Mouse (Mus musculus) embryonic facial prominence, embryonic 13.5 days (tissue): ENCODE results near the gene Cabcoco1. TPM values are rescaled to one million over a fixed set of nuclear protein-coding genes. Genes with fewer than 3 reads are reported as not detected.

Experiments used
- ATAC-seq: fragments of 200-750 bp; cut with Nextera tagmentation; 2 replicates; pipeline ENCODE4 v1.8.0; 2017; ENCODE audit warnings: low read depth; ENCODE audit not compliant: insufficient number of reproducible peaks, insufficient read depth, low FRiP score, low TSS enrichment
- H3K27ac ChIP-seq: fragments of 300-500 bp; sonication (generic); 2 replicates; pipeline ENCODE4 v1.5.1; 2015; ENCODE audit warnings: moderate library complexity, mild to moderate bottlenecking, inconsistent platforms
- H3K27me3 ChIP-seq: fragments of 300-500 bp; sonication (generic); 2 replicates; pipeline ENCODE4 v1.6.1; 2015; ENCODE audit warnings: mild to moderate bottlenecking, inconsistent platforms
- H3K36me3 ChIP-seq: fragments of 300-500 bp; sonication (generic); 2 replicates; pipeline ENCODE4 v1.6.1; 2015; ENCODE audit warnings: mild to moderate bottlenecking, inconsistent platforms
- H3K4me1 ChIP-seq: fragments of 300-500 bp; sonication (generic); 2 replicates; pipeline ENCODE4 v1.6.1; 2015; ENCODE audit warnings: inconsistent platforms
- H3K4me2 ChIP-seq: fragments of 300-500 bp; sonication (generic); 2 replicates; pipeline ENCODE4 v1.6.1; 2015; ENCODE audit warnings: moderate library complexity, mild to moderate bottlenecking, inconsistent platforms
- H3K4me3 ChIP-seq: fragments of 300-500 bp; sonication (generic); 2 replicates; pipeline ENCODE4 v1.5.1; 2015; ENCODE audit warnings: mild to moderate bottlenecking, inconsistent platforms
- H3K9ac ChIP-seq: fragments of 300-500 bp; sonication (generic); 2 replicates; pipeline ENCODE4 v1.6.1; 2015; ENCODE audit warnings: mild to moderate bottlenecking, inconsistent platforms
- H3K9me3 ChIP-seq: fragments of 300-500 bp; sonication (generic); 2 replicates; pipeline ENCODE4 v1.6.1; 2016; ENCODE audit warnings: inconsistent platforms
- WGBS: fragments of 180-500 bp; shearing (Covaris S2); methylation state at CpG from one replicate; pipeline ENCODE4 v1.1.7; 2015; ENCODE audit warnings: mixed read lengths; 5-methylcytosine and 5-hydroxymethylcytosine counted together
- polyA plus RNA-seq: library from polyadenylated mRNA; unstranded; fragments of >200 nt; fragmentation: Nextera tagmentation; extraction: Ambion mirVana; gene quantifications from 2 replicates; pipeline ENCODE4 v1.2.1, GENCODE M21; 2015

Gene Cabcoco1
- polyA plus RNA-seq, 1 experiment from 2014 or later: 2.1 TPM

DNA sequence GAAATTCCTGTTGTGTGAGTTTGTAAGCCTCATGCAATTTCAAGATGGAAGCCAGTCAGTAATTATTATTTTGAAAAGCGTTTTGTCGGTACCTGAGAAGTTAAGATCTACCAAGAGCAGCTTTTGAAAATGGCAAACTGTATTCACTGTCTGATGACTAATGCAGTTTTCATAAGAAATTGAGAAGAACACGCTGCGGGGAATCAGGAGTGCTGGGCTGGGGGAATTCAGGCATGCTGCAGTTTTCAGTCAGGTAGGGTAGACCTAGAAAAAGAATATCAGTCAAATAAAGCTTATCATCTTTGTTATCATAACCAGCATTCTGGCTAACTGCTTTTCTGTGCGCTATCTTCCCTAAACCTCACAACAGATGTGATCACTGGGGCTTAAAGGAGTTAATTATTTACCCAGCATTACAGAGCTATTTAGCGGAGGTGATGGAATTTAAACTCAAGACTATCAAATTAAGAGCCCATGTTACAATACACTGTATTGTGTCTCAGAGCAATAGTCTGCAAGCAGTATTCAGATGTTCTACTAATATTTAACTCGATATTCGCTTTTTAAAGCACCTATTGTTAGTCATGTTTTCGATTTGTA is 9.1 kb upstream of the Cabcoco1 start:
- H3K36me3 ChIP-seq: no peaks in the 10 kb centered on the region
- no peak overlapping the region for H3K27ac ChIP-seq
- H3K9ac ChIP-seq: no peak overlapping the region
- 78% methylated on average over 9 of the region's 9 CpGs for WGBS
- ATAC-seq: no peak
- no peak overlapping the region for H3K4me3 ChIP-seq
- H3K27me3 ChIP-seq: no peaks in the 10 kb centered on the region
- no peaks in the 10 kb centered on the region for H3K4me1 ChIP-seq
- H3K9me3 ChIP-seq: no peaks in the 10 kb centered on the region
- H3K4me2 ChIP-seq: no peak overlapping the region

DNA sequence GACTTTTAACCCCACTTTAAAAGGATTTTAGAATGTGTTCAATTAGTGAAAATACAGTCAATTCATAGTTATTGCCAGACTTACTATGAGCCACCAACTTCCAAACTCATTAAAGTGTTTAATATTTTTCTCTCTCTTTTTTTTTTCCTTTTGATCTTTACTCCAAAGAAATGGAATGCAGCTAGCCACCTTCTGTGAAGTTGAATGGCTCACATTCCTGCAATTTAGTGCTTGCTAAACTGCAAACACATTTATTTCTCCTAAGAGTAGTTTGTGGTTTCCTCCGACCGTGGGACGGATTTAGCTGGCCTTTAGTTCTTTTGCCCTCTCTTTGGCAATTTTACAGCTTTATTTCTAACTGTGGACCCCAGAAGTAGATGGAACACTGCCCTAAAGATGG is 1.4 kb upstream of the Cabcoco1 start:
- no peaks in the 10 kb centered on the region for H3K27me3 ChIP-seq
- WGBS: 43% methylated on average over 3 of the region's 3 CpGs
- ATAC-seq: no peak
- H3K4me1 ChIP-seq: peaks cover 29% of the 10 kb centered on the region
- H3K9me3 ChIP-seq: no peaks in the 10 kb centered on the region
- H3K27ac ChIP-seq: no peak overlapping the region
- no peak overlapping the region for H3K9ac ChIP-seq
- no peak overlapping the region for H3K4me3 ChIP-seq
- H3K36me3 ChIP-seq: no peaks in the 10 kb centered on the region
- H3K4me2 ChIP-seq: no peak overlapping the region

- Histone ChIP-seq H3K4me2 (peak overlapping the region; percentile 67), H3K9ac (peak overlapping the region; percentile 59), H3K4me3 (peak overlapping the region; percentile 40), H3K9me3 (no peaks in the 10 kb centered on the region), H3K27me3 (no peaks in the 10 kb centered on the region), H3K4me1 (peaks cover 29% of the 10 kb centered on the region), H3K36me3 (no peaks in the 10 kb centered on the region), H3K27ac (no peak overlapping the region)
- WGBS: 40% methylated on average over 7 of the region's 7 CpGs
- no peak for ATAC-seq
Measured at GRCm38 (mm10) chr10:68541943-68542420, 286 bp upstream of the Cabcoco1 start.

DNA sequence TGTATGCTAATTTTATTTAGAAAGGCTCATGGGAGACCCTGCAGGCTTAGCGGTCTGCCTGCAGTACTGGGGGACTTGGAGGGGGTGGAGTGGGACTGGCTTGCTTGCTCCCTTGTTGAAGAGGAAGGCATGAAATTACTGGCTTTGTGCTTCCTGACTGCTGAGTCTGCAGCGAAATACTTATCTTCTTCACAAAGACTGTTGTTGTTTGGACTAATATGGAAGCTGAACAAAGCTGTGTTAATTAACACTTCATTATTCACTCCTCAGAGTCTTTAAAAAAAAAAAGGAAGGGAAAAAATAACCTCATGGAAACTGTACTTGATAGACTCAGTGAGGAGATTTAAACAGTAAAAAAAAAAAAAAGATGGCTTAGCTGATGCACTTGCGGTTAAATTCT is 1.1 kb downstream of the Cabcoco1 start:
- H3K9me3 ChIP-seq: no peaks in the 10 kb centered on the region
- ATAC-seq: no peak
- H3K4me2 ChIP-seq: no peak overlapping the region
- H3K9ac ChIP-seq: no peak overlapping the region
- H3K36me3 ChIP-seq: no peaks in the 10 kb centered on the region
- 45% methylated on average over 3 of the region's 3 CpGs for WGBS
- no peak overlapping the region for H3K4me3 ChIP-seq
- peak overlapping the region; percentile 57; the same call in 1 of the 2 replicates for H3K27ac ChIP-seq
- no peaks in the 10 kb centered on the region for H3K27me3 ChIP-seq
- peaks cover 34% of the 10 kb centered on the region for H3K4me1 ChIP-seq

GRCm38 (mm10) chr10:68537261-68537950 is 4.3 kb downstream of the Cabcoco1 start:
- H3K9me3 ChIP-seq: no peaks in the 10 kb centered on the region
- peak overlapping the region; percentile 48; the same call in 1 of the 2 replicates for H3K27ac ChIP-seq
- no peak overlapping the region for H3K9ac ChIP-seq
- H3K4me2 ChIP-seq: no peak overlapping the region
- no peaks in the 10 kb centered on the region for H3K36me3 ChIP-seq
- no peaks in the 10 kb centered on the region for H3K27me3 ChIP-seq
- no peak for ATAC-seq
- peaks cover 32% of the 10 kb centered on the region for H3K4me1 ChIP-seq
- 72% methylated on average over 4 of the region's 4 CpGs for WGBS
- no peak overlapping the region for H3K4me3 ChIP-seq

DNA sequence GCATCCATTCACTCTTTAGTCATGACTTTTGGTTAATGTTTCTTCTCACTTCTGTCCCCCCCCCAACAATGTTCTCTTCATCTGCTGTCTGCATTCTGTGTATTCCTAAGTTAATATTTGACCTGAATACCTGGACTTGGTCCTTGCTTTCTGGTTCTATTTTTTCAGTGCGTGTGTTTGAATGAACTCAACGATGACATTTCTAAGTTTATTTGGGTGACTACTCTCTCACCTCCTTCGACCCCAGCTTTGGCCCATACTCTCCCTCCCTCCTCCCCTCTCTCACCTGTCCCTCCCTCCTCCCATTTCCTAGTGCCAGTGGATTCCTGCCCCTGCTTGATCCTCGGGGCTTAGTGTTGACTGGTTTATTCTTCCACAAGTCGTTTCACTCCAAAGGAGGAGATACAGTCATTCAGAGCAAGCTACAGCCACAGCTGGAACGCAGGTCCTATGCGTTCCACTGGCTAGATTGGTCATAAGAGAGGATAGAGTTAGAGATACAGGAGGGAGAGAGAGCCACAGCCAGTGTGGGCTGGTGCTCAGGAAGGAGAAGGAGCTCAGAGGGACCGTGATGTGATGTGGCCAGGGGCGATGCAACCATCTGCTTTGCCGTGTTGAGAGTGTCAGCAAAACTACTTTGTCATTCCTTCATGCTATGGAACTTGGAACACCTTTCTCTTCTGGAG is 12.2 kb downstream of the Cabcoco1 start:
- H3K27me3 ChIP-seq: no peaks in the 10 kb centered on the region
- no peak overlapping the region for H3K9ac ChIP-seq
- ATAC-seq: no peak
- 78% methylated on average over 10 of the region's 10 CpGs for WGBS
- H3K36me3 ChIP-seq: no peaks in the 10 kb centered on the region
- no peak overlapping the region for H3K4me3 ChIP-seq
- H3K9me3 ChIP-seq: no peaks in the 10 kb centered on the region
- H3K4me2 ChIP-seq: no peak overlapping the region
- no peak overlapping the region for H3K27ac ChIP-seq
- peaks cover 24% of the 10 kb centered on the region for H3K4me1 ChIP-seq

DNA sequence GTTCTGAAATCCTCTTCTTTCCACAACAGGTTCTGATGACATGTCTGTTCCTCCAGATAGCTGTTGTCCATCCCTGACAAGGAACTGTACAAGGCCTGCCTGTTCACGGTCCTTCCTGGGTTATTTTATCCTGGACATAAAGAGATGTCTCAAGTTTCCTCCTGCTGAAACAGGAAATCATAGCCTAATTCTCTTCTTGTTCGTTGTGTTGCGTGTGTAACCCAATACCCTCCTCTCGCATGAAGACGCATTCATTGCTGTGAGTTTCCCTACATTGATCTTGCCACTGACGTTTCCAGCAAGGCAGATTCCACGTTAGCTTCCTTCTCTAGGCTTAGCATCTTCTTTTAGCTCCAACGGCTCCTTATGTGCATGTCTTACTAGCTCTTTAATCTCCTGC is 12.7 kb downstream of the Cabcoco1 start:
- no peak for ATAC-seq

DNA sequence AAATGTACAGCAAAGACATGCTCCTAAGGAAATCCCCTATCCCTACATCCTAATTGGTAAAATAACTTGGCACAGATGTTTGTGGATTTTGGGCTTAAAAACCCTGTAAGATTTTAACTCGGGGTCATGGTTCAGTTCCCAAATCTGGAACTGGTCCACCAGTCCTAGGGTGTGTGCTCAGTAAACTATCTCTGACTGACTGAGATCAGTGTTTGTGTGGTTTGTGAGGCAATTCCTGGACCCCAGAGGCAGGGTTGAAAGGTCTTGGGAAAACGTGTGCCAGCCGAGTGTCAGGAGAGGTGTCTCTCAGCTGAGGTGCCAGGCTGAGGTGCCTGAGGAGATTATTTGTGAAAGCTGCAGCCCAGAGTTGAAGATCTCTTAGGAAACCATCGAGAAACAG is 19.6 kb downstream of the Cabcoco1 start:
- whole genome bisulfite sequencing: 48% methylated on average over 4 of the region's 4 CpGs

More for the DNA sequence above, 12.7 kb downstream of the Cabcoco1 start:
- Histone ChIP-seq H3K36me3 (no peaks in the 10 kb centered on the region), H3K27me3 (no peaks in the 10 kb centered on the region), H3K9ac (no peak overlapping the region), H3K27ac (no peak overlapping the region), H3K9me3 (no peaks in the 10 kb centered on the region), H3K4me2 (peak overlapping the region; percentile 14; the same call in 1 of the 2 replicates), H3K4me1 (peaks cover 19% of the 10 kb centered on the region), H3K4me3 (no peak overlapping the region)
- 10% methylated on average over 8 of the region's 8 CpGs for WGBS

GRCm38 (mm10) chr10:68512433-68513019 is 29.2 kb downstream of the Cabcoco1 start:
- H3K36me3 ChIP-seq: no peaks in the 10 kb centered on the region
- 88% methylated on average over 8 of the region's 8 CpGs for WGBS
- 0 out of 2 replicates have a peak, but pooled peaks cover 15% of the 10 kb centered on the region for H3K4me1 ChIP-seq
- H3K9ac ChIP-seq: no peak overlapping the region
- H3K4me2 ChIP-seq: no peak overlapping the region
- H3K9me3 ChIP-seq: no peaks in the 10 kb centered on the region
- no peak overlapping the region for H3K27ac ChIP-seq
- no peaks in the 10 kb centered on the region for H3K27me3 ChIP-seq
- H3K4me3 ChIP-seq: no peak overlapping the region
- ATAC-seq: no peak

More for the DNA sequence above, 19.6 kb downstream of the Cabcoco1 start:
- Histone ChIP-seq H3K9me3 (no peaks in the 10 kb centered on the region), H3K9ac (no peak overlapping the region), H3K4me1 (peaks cover under 1% of the 10 kb centered on the region; the same call in 1 of the 2 replicates), H3K4me2 (no peak overlapping the region), H3K4me3 (no peak overlapping the region), H3K36me3 (no peaks in the 10 kb centered on the region), H3K27ac (no peak overlapping the region), H3K27me3 (no peaks in the 10 kb centered on the region)
- ATAC-seq: no peak

DNA sequence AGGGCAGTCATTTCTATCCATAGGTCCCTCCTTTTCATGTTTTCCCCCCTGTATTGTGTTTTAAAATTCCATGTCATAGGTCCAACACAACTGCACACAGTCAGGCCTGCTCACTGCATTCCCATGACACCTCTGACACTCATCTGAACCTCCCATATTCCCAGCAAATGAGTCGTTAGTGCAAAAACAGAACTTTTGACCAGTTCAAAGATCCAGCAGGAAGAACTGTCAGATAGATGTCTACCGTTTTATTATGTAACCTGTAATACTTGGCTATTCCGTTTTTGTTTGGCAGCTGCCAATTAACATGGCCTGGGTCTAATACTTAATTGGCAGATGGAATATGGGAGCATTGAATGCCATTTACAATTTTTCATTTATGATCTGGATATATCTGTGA is 34.0 kb downstream of the Cabcoco1 start:
- no peak for ATAC-seq
- no peak overlapping the region for H3K4me2 ChIP-seq
- H3K4me3 ChIP-seq: no peak overlapping the region
- H3K27me3 ChIP-seq: no peaks in the 10 kb centered on the region
- H3K27ac ChIP-seq: no peak overlapping the region
- peaks cover 23% of the 10 kb centered on the region; the same call in 1 of the 2 replicates for H3K4me1 ChIP-seq
- H3K36me3 ChIP-seq: no peaks in the 10 kb centered on the region
- no peaks in the 10 kb centered on the region for H3K9me3 ChIP-seq
- no peak overlapping the region for H3K9ac ChIP-seq
- WGBS: 88% methylated on average over 3 of the region's 3 CpGs

DNA sequence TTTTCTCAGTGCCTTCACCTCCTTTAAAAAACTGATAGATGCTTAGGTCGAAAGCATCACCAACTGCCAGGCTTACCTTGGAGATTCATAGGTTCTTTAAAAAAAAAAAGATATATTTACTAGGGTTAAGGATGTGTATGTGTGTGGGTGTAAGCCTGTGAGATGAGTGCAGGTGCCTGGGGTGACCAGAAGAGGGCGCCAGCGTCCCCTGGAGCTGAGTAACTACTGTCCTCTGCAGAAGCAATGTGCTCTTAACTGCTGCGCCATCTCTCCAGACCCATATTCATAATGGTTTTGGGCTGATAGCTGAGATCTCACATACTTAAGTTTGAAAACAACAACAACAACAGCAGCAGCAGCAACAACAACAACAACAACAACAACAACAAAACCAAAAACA is 35.5 kb downstream of the Cabcoco1 start:
- peaks cover 23% of the 10 kb centered on the region; the same call in 1 of the 2 replicates for H3K4me1 ChIP-seq
- H3K4me2 ChIP-seq: no peak overlapping the region
- no peak for ATAC-seq
- no peak overlapping the region for H3K4me3 ChIP-seq
- 82% methylated on average over 4 of the region's 4 CpGs for WGBS
- no peak overlapping the region for H3K9ac ChIP-seq
- H3K27ac ChIP-seq: no peak overlapping the region
- no peaks in the 10 kb centered on the region for H3K36me3 ChIP-seq
- no peaks in the 10 kb centered on the region for H3K27me3 ChIP-seq
- no peaks in the 10 kb centered on the region for H3K9me3 ChIP-seq
